Mouse (Mus musculus): Measurements from ENCODE around the gene Prcp. TPM values are rescaled to one million over a fixed set of nuclear protein-coding genes. Genes with fewer than 3 reads are reported as not detected.

Prcp gene
- polyA plus RNA-seq (2016; fragmentation: Nextera tagmentation; extraction: Ambion mirVana), result 14.2 and 15.1 TPM in 2 replicates

- Histone ChIP-seq H3K4me3 (peak within 1 kb of the TSS; percentile 68), H3K4me1 (peaks cover 13% of the 10 kb centered on the region; the same call in 1 of the 2 replicates), H3K9me3 (no peaks in the 10 kb centered on the region), H3K27me3 (ENCODE audit: insufficient read depth, poor library complexity, severe bottlenecking) (no peaks in the 10 kb centered on the region), H3K27ac (peak within 1 kb of the TSS; percentile 97), H3K36me3 (no peaks in the 10 kb centered on the region)
- DNase-seq (ENCODE audit: low spot score), result peak; percentile 98
- under 1% methylated on average over 53 of the region's 53 CpGs for WGBS
These were observed at the start of gene Prcp, which contains the start of gene Ddias for GRCm38 (mm10) chr7:92874116-92874675. Prcp (plus strand) TSS chr7:92874470. Ddias (minus strand) TSS chr7:92874247.

DNA sequence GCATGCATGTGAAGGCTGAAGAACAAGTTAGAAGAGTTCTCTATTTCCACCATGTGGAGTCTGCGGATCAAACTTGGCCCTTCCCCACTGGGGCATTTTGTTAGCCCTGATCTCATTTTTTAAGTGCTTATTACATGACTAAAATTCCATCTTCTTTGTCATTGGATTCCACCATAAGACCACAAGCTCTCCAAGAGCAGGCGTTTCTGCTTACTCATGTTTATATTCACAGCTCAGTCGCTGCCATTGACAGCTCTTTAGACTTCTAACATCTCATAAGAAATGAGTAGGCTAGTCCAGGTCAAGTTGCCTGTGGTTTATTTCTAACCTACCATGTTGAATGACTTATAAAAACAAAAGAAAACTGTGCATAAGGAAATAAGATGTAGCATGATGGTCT lies 48.0 kb upstream of the Prcp start:
- Histone ChIP-seq H3K27me3 (ENCODE audit: insufficient read depth, poor library complexity, severe bottlenecking) (no peaks in the 10 kb centered on the region), H3K4me1 (no peaks in the 10 kb centered on the region), H3K27ac (no peak overlapping the region), H3K4me3 (no peak overlapping the region), H3K36me3 (no peaks in the 10 kb centered on the region), H3K9me3 (no peaks in the 10 kb centered on the region)
- WGBS, result 89% methylated on average over 3 of the region's 3 CpGs
- DNase-seq (ENCODE audit: low spot score), result no peak

- Histone ChIP-seq H3K4me1 (no peaks in the 10 kb centered on the region), H3K27ac (no peak overlapping the region), H3K27me3 (ENCODE audit: insufficient read depth, poor library complexity, severe bottlenecking) (no peaks in the 10 kb centered on the region), H3K4me3 (no peak overlapping the region), H3K36me3 (no peaks in the 10 kb centered on the region), H3K9me3 (no peaks in the 10 kb centered on the region)
- 52% methylated on average over 3 of the region's 3 CpGs for WGBS
- DNase-seq (ENCODE audit: low spot score), result no peak
These were observed 46.3 kb upstream of the Prcp start for GRCm38 (mm10) chr7:92827981-92828380.

GRCm38 (mm10) chr7:92832395-92832794 lies 41.9 kb upstream of the Prcp start:
- no peak overlapping the region for H3K27ac ChIP-seq
- no peaks in the 10 kb centered on the region for H3K36me3 ChIP-seq
- H3K27me3 ChIP-seq (ENCODE audit: insufficient read depth, poor library complexity, severe bottlenecking), result no peaks in the 10 kb centered on the region
- H3K9me3 ChIP-seq, result no peaks in the 10 kb centered on the region
- no peaks in the 10 kb centered on the region for H3K4me1 ChIP-seq
- WGBS, result 83% methylated on average over 6 of the region's 6 CpGs
- DNase-seq (ENCODE audit: low spot score), result no peak
- no peak overlapping the region for H3K4me3 ChIP-seq

GRCm38 (mm10) chr7:92834391-92834790 lies 39.9 kb upstream of the Prcp start:
- Histone ChIP-seq H3K27me3 (ENCODE audit: insufficient read depth, poor library complexity, severe bottlenecking) (no peaks in the 10 kb centered on the region), H3K4me3 (no peak overlapping the region), H3K36me3 (no peaks in the 10 kb centered on the region), H3K9me3 (no peaks in the 10 kb centered on the region), H3K4me1 (no peaks in the 10 kb centered on the region), H3K27ac (no peak overlapping the region)
- WGBS, result 77% methylated on average over 2 of the region's 2 CpGs
- DNase-seq (ENCODE audit: low spot score), result no peak

DNA sequence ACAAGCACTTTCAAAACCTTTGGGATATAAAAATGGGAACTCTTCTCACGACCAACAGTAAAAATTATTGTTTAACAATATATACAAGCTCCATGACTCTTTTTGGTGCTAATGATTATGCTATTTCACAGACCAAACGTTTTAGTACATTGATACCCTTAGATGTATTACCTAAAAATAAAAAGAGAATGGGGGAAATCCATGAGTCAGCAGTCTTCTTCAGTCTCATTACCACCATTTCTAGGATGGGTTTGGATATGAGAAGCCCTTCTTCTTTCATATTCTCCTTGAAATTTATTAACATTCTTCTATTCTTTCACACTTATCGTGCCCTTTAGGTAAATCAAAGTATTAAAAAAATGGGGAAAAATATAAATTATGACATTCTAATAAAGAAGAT lies 37.8 kb upstream of the Prcp start:
- Histone ChIP-seq H3K4me3 (no peak overlapping the region), H3K9me3 (no peaks in the 10 kb centered on the region)
- 72% methylated on average over 3 of the region's 3 CpGs for WGBS

DNA sequence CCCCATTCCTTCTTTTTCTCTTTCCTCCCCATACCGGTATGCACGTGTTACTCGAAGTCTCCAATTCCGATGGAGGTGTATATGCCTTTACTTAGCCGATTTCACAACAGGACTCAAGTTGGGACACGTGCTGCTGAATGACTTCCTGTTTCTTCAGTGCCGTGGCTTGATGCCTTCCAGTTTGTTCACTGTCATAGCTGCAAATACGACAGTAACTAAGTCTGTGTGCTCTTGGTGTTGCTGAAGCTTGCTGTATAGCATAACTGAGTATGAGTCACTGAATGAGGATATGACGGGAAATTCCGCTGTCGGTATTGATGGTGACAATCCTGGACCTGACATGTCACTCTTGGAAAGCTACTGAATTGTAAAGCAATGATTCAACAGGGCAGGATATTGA lies 37.0 kb upstream of the Prcp start:
- no peak overlapping the region for H3K4me3 ChIP-seq
- H3K27me3 ChIP-seq (ENCODE audit: insufficient read depth, poor library complexity, severe bottlenecking), result no peaks in the 10 kb centered on the region
- no peaks in the 10 kb centered on the region for H3K9me3 ChIP-seq
- H3K4me1 ChIP-seq, result no peaks in the 10 kb centered on the region
- WGBS, result 86% methylated on average over 11 of the region's 11 CpGs
- H3K36me3 ChIP-seq, result no peaks in the 10 kb centered on the region
- DNase-seq (ENCODE audit: low spot score), result no peak
- no peak overlapping the region for H3K27ac ChIP-seq

More for the DNA sequence above, 37.8 kb upstream of the Prcp start:
- H3K27ac ChIP-seq, result no peak overlapping the region
- H3K27me3 ChIP-seq (ENCODE audit: insufficient read depth, poor library complexity, severe bottlenecking), result no peaks in the 10 kb centered on the region
- H3K36me3 ChIP-seq, result no peaks in the 10 kb centered on the region
- no peaks in the 10 kb centered on the region for H3K4me1 ChIP-seq
- no peak for DNase-seq (ENCODE audit: low spot score)

DNA sequence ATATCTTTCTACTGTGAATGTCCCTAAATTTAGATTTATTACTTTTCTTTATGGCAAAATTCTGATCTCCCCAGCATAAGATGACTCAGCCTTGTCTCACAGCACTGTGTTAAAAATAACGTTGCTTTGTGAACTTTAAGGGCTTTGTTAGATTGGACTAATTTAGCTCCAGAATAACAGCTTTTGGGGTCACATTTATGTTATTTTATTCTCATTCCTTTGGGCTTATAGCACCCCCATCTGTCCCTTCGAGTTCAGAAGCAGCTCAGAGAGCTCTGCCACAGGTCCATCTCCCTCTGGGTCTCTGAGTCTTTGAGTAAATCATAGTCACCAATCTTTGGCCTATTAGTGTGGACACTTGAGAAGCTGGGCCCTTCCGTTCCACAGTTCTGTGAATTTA lies 36.4 kb upstream of the Prcp start:
- Histone ChIP-seq H3K36me3 (no peaks in the 10 kb centered on the region), H3K4me3 (no peak overlapping the region), H3K4me1 (no peaks in the 10 kb centered on the region), H3K9me3 (no peaks in the 10 kb centered on the region), H3K27me3 (ENCODE audit: insufficient read depth, poor library complexity, severe bottlenecking) (no peaks in the 10 kb centered on the region), H3K27ac (no peak overlapping the region)
- DNase-seq (ENCODE audit: low spot score), result no peak
- 71% methylated on average over 3 of the region's 3 CpGs for WGBS

DNA sequence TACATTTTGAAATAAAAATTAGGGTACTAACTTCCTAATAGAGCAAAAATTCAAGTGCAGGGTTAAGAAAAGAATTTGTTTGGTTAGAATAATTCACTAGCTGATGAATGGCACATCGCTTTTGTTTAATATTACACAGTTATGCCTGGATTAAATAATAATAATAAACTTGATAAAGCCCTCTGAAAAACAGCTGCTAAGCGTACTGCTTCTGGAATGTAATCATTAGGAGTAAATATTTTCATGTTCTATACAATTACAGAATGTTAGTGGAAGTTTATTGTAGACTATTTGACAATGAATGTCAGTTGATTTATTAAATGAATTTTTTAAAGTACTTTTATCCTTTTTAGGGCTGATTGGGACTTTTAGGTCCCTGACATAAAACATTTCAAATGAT lies 32.0 kb upstream of the Prcp start:
- Histone ChIP-seq H3K4me3 (no peak overlapping the region), H3K27ac (no peak overlapping the region), H3K27me3 (ENCODE audit: insufficient read depth, poor library complexity, severe bottlenecking) (no peaks in the 10 kb centered on the region), H3K9me3 (no peaks in the 10 kb centered on the region), H3K4me1 (no peaks in the 10 kb centered on the region), H3K36me3 (no peaks in the 10 kb centered on the region)
- no peak for DNase-seq (ENCODE audit: low spot score)
- WGBS, result 79% methylated on average over 2 of the region's 2 CpGs

GRCm38 (mm10) chr7:92848246-92848645 lies 26.0 kb upstream of the Prcp start:
- no peak for DNase-seq (ENCODE audit: low spot score)
- Histone ChIP-seq H3K27ac (no peak overlapping the region), H3K9me3 (no peaks in the 10 kb centered on the region), H3K36me3 (no peaks in the 10 kb centered on the region), H3K4me1 (no peaks in the 10 kb centered on the region), H3K27me3 (ENCODE audit: insufficient read depth, poor library complexity, severe bottlenecking) (no peaks in the 10 kb centered on the region), H3K4me3 (no peak overlapping the region)
- 87% methylated on average over 3 of the region's 3 CpGs for WGBS

DNA sequence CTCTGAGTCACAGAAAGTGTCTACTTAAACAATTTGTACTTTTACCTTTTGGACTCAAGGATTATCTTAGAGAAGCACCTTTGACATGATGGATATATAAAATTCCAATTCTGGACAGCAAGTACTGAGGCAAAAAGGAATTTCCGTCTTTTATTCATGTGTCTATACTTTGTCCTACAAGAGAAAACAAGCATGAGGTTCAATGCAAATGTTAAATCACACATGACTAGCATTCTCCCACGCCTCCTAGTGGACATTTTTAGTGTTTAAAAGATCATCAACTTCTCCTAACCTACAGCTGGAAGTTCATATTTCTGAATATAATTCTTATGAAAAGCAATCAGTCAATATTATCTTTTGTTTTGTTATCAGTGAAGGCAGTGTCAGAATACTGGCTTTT lies 7.7 kb upstream of the Prcp start:
- H3K9me3 ChIP-seq, result no peaks in the 10 kb centered on the region
- no peak overlapping the region for H3K27ac ChIP-seq
- WGBS, result 44% methylated on average over 2 of the region's 2 CpGs
- peaks cover 7% of the 10 kb centered on the region; the same call in 1 of the 2 replicates for H3K36me3 ChIP-seq
- no peak overlapping the region for H3K4me3 ChIP-seq
- no peak for DNase-seq (ENCODE audit: low spot score)
- H3K27me3 ChIP-seq (ENCODE audit: insufficient read depth, poor library complexity, severe bottlenecking), result no peaks in the 10 kb centered on the region
- H3K4me1 ChIP-seq, result no peaks in the 10 kb centered on the region

GRCm38 (mm10) chr7:92870161-92870560 lies 4.1 kb upstream of the Prcp start:
- no peaks in the 10 kb centered on the region for H3K27me3 ChIP-seq (ENCODE audit: insufficient read depth, poor library complexity, severe bottlenecking)
- H3K27ac ChIP-seq, result no peak overlapping the region
- no peaks in the 10 kb centered on the region for H3K9me3 ChIP-seq
- peaks cover 6% of the 10 kb centered on the region; the same call in 1 of the 2 replicates for H3K4me1 ChIP-seq
- WGBS, result 78% methylated on average over 3 of the region's 3 CpGs
- H3K4me3 ChIP-seq, result no peak overlapping the region
- DNase-seq (ENCODE audit: low spot score), result no peak
- 0 out of 2 replicates have a peak, but pooled peaks cover 2% of the 10 kb centered on the region for H3K36me3 ChIP-seq

GRCm38 (mm10) chr7:92871596-92871995 lies 2.7 kb upstream of the Prcp start:
- Histone ChIP-seq H3K36me3 (0 out of 2 replicates have a peak, but pooled peaks cover 2% of the 10 kb centered on the region), H3K27ac (no peak overlapping the region), H3K4me3 (no peak overlapping the region), H3K27me3 (ENCODE audit: insufficient read depth, poor library complexity, severe bottlenecking) (no peaks in the 10 kb centered on the region), H3K4me1 (peaks cover 13% of the 10 kb centered on the region; the same call in 1 of the 2 replicates), H3K9me3 (no peaks in the 10 kb centered on the region)
- no peak for DNase-seq (ENCODE audit: low spot score)
- WGBS, result 87% methylated on average over 4 of the region's 4 CpGs
